Mouse (Mus musculus): ENCODE measurements at regions not wholly inside any gene's neighbourhood (a gene's known extent, or its start where the extent isn't known, plus 50 kb on each side); places are given as distances from the start of the nearest gene placed in this dataset.

GRCm38 (mm10) chr13:85376338-85376998, 87.5 kb upstream of the Rasa1 start:
- TF ChIP-seq CTCF (IDR thresholded peaks at IDR 0.05; ENCODE audit: borderline replicate concordance, insufficient read depth, low read depth, low read length), result no peak
- TF ChIP-seq POLR2A (IDR thresholded peaks at IDR 0.05; ENCODE audit: borderline replicate concordance, insufficient read depth, low read length), result no peak

All from cerebellum, adult 2 months (tissue).